Mouse (Mus musculus): ENCODE data around the gene Hgfac. TPM values are rescaled to one million over a fixed set of nuclear protein-coding genes. Genes with fewer than 3 reads are reported as not detected.

The Hgfac gene
- polyA plus RNA-seq, 1 experiment, result 5.8 TPM

DNA sequence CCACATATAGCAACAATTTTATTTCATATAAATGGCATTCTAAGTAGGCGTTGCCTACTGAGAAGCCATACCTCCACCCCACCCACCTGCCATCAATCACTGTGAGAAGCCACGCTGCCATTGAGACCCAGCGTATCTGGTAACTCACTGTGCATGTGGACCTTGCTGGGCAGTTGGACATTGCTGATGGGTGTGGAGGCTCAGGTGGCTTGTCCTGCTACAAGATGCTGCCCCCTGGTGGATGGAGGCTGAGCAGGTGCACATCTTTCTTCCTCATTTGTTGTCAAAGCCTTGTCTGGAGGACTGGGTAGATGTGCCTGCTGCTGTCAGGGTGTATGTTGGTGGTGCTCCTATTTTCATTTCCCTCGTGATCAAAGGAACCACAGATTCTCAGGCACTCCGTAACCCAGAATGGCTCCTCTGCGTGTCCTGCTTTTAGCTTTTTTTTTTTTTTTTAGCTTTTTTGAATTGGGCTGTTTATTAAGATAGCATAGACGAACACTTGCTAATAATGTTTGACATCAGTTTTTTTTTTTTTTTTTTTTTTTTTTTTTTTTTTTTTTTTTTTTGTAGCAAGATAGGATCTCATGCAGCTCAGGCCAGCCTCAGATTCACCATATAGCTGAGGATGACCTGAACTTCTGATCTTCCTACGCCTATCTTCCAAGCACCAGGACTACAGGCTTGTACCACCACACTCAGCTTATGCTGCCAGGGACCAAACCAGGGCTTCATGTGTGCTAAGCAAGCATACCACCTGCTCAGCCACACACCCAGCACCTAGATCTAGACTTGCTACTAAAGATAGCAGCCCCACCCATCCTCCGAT is 47.7 kb downstream of the Hgfac start:
- TF ChIP-seq POLR2A (IDR thresholded peaks at IDR 0.05; ENCODE audit: borderline replicate concordance, control insufficient read depth, low read depth, low read length) (no peak), CTCF (IDR thresholded peaks at IDR 0.05; ENCODE audit: control insufficient read depth, insufficient read depth, low read length) (peak; percentile 95)
- Histone ChIP-seq H3K4me1 (ENCODE audit: control insufficient read depth, insufficient read depth, low read length) (no peaks in the 10 kb centered on the region), H3K4me3 (replicated peaks; ENCODE audit: control insufficient read depth, low read depth, low read length) (no peak overlapping the region), H3K27ac (ENCODE audit: control insufficient read depth, insufficient read depth, low read depth, low read length, poor library complexity) (no peak overlapping the region)
- 50% methylated on average over 9 of the region's 9 CpGs for WGBS

DNA sequence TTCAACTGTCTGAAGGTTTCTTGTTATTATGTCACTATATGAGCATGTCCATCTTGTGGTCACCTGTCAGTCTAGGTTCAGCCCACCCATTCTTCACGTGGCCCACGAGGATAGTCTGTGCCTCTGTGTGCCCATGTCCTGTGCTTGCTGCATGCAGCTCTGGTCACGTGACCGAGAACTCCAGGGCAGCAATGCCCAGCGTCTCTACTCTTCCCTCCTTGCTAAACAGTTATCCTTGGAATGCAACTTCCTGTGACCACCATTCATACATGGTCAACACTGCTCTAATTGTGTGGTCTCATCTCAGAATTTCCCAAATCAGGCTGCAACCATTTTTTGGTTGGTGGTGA is 48.3 kb downstream of the Hgfac start:
- H3K27ac ChIP-seq (ENCODE audit: control insufficient read depth, insufficient read depth, low read depth, low read length, poor library complexity), result no peak overlapping the region
- TF ChIP-seq POLR2A (IDR thresholded peaks at IDR 0.05; ENCODE audit: borderline replicate concordance, control insufficient read depth, low read depth, low read length) (no peak), CTCF (IDR thresholded peaks at IDR 0.05; ENCODE audit: control insufficient read depth, insufficient read depth, low read length) (no peak)
- 78% methylated on average over 5 of the region's 5 CpGs for whole genome bisulfite sequencing
- no peaks in the 10 kb centered on the region for H3K4me1 ChIP-seq (ENCODE audit: control insufficient read depth, insufficient read depth, low read length)
- no peak overlapping the region for H3K4me3 ChIP-seq (replicated peaks; ENCODE audit: control insufficient read depth, low read depth, low read length)

DNA sequence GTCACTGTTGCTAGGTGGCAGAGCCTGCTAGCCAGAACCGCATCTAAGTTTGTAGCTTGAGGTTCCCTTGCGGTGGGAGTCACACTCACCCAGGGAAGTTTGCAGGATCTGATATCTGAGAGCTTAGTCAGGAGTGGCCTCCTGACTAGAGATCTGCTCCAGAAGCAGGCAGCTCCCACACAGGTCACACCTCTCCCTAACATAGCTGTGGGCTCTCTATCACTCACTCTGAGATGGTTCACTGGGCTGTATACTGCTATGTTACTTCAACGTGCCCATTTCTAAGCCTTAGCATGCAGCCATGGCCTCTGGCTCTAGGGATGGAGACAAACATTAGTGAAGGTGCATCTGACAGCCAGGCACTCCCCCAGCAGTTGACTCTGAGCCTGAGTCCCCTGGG is 50.3 kb downstream of the Hgfac start:
- 88% methylated on average over 3 of the region's 3 CpGs for WGBS

More for the DNA sequence above, 50.3 kb downstream of the Hgfac start:
- Histone ChIP-seq H3K4me1 (ENCODE audit: control insufficient read depth, insufficient read depth, low read length) (no peaks in the 10 kb centered on the region), H3K27ac (ENCODE audit: control insufficient read depth, insufficient read depth, low read depth, low read length, poor library complexity) (no peak overlapping the region), H3K4me3 (replicated peaks; ENCODE audit: control insufficient read depth, low read depth, low read length) (no peak overlapping the region)
- TF ChIP-seq POLR2A (IDR thresholded peaks at IDR 0.05; ENCODE audit: borderline replicate concordance, control insufficient read depth, low read depth, low read length), result no peak
- TF ChIP-seq CTCF (IDR thresholded peaks at IDR 0.05; ENCODE audit: control insufficient read depth, insufficient read depth, low read length), result no peak

Other genes starting within 250 kb of the Hgfac start
- 0.72 and 4.6 TPM in 2 replicates for gene Msantd1, start 133.5 kb upstream of the Hgfac start, polyA plus RNA-seq (2011; ENCODE audit: insufficient read depth, insufficient read length, low replicate concordance, missing spikeins)
- 21.4 and 56.9 TPM in 2 replicates for gene Rgs12, start 92.1 kb upstream of the Hgfac start, polyA plus RNA-seq (2011; ENCODE audit: insufficient read depth, insufficient read length, low replicate concordance, missing spikeins)
- 0.34 TPM in 1 of 2 replicates, not detected in the other for gene Dok7, start 15.3 kb downstream of the Hgfac start, polyA plus RNA-seq (2011; ENCODE audit: insufficient read depth, insufficient read length, low replicate concordance, missing spikeins)
- gene Lrpap1, start 64.3 kb downstream of the Hgfac start, polyA plus RNA-seq (2011; ENCODE audit: insufficient read depth, insufficient read length, low replicate concordance, missing spikeins), result 17.8 and 21.7 TPM in 2 replicates
- not detected in 2 replicates for gene Adra2c, start 236.8 kb downstream of the Hgfac start, polyA plus RNA-seq (2011; ENCODE audit: insufficient read depth, insufficient read length, low replicate concordance, missing spikeins)

Measured in bone marrow, adult 2 months (tissue).